Mouse (Mus musculus) limb, embryonic 13.5 days (tissue): ENCODE data around the gene Mboat7. TPM values are rescaled to one million over a fixed set of nuclear protein-coding genes. Genes with fewer than 3 reads are reported as not detected.
A peak's percentile ranks its signal among the peaks of the same experiment; 100 is the strongest.
"Not testable (repeated sequence)": the region's sequence is repeated elsewhere in the genome, so short reads cannot be mapped to it uniquely, and the experiment has no call there.

ENCODE experiments used
- ATAC-seq: fragments of 200-750 bp; cut with Nextera tagmentation; 2 replicates; pipeline ENCODE4 v1.8.0; 2017; ENCODE audit warnings: low read depth, moderate number of reproducible peaks, moderate TSS enrichment; ENCODE audit not compliant: low FRiP score
- H3K27ac ChIP-seq: fragments of 300-500 bp; sonication (generic); 2 replicates; pipeline ENCODE4 v1.5.1; 2015; ENCODE audit warnings: inconsistent platforms, mild to moderate bottlenecking, moderate library complexity
- H3K27me3 ChIP-seq: fragments of 300-500 bp; sonication (generic); 2 replicates; pipeline ENCODE4 v1.6.1; 2015; ENCODE audit warnings: mild to moderate bottlenecking, inconsistent platforms
- H3K36me3 ChIP-seq: fragments of 300-500 bp; sonication (generic); 2 replicates; pipeline ENCODE4 v1.6.1; 2015; ENCODE audit warnings: inconsistent platforms, mild to moderate bottlenecking, moderate library complexity
- H3K4me1 ChIP-seq: fragments of 300-500 bp; sonication (generic); 2 replicates; pipeline ENCODE4 v1.6.1; 2015; ENCODE audit warnings: inconsistent platforms
- H3K4me2 ChIP-seq: fragments of 300-500 bp; sonication (generic); replicated peaks from 2 replicates; pipeline ENCODE4 v1.6.1; 2015; ENCODE audit warnings: inconsistent platforms, mild to moderate bottlenecking, moderate library complexity
- H3K4me3 ChIP-seq: fragments of 300-500 bp; sonication (generic); 2 replicates; pipeline ENCODE4 v1.5.1; 2015; ENCODE audit warnings: moderate library complexity, mild to moderate bottlenecking, inconsistent platforms
- H3K9ac ChIP-seq: fragments of 300-500 bp; sonication (generic); 2 replicates; pipeline ENCODE4 v1.6.1; 2015; ENCODE audit warnings: mild to moderate bottlenecking, inconsistent platforms
- H3K9me3 ChIP-seq: fragments of 300-500 bp; sonication (generic); 2 replicates; pipeline ENCODE4 v1.6.1; 2016; ENCODE audit warnings: inconsistent platforms
- WGBS: fragments of 180-500 bp; shearing (Covaris S2); methylation state at CpG from one replicate; pipeline ENCODE4 v1.1.7; 2015; 5-methylcytosine and 5-hydroxymethylcytosine counted together
- polyA plus RNA-seq: library from polyadenylated mRNA; unstranded; fragments of >200 nt; fragmentation: Nextera tagmentation; extraction: Ambion mirVana; gene quantifications from 2 replicates; pipeline ENCODE4 v1.2.1, GENCODE M21; 2015

Gene Mboat7
- polyA plus RNA-seq, result 64.4 and 67.6 TPM in 2 replicates

DNA sequence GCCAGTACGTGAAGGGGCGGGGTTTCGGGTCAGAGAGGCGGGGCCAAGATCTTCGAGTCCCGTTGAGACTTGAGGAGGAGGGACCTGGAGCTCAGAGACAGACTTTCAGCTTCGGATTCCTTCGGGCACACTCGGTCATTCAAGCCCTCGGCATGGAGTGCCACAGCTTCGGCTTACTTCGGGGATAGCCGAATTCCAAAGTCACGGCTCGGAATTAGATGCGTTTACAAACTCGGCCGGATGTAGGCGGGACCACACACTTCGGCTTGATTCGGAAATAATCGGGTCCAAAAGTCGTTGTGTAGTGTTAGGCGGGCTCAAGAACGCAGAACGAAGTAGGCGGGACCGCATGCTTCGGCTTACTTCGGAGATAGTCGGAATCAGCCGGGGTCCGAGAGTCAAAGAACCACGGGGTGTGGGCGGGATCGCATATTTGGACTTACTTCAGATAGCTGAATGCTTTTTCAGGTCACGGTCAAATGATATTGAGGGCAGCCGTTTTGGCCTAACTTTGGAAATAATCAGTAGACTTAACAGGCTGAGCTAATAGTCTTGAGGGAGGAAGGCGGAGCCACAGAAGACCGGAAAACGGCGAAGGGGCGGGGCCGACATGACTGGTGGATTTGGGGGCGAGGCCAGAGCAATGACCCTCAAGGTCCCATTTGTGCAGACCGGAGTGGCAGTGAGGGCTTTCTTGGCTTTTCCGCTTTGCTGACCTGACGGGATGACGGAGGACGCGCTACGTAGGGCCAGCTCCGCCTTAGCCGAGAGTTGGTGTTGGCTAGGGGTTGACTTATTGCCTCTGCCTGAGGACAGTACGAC is at the start of gene Mboat7:
Gene Mboat7 (minus strand): TSS at position 537 of the 822 bp plus-strand sequence.
- H3K4me1 ChIP-seq, result peaks cover 27% of the 10 kb centered on the region
- peak within 1 kb of the TSS; percentile 84 for H3K4me3 ChIP-seq
- H3K9me3 ChIP-seq, result no peaks in the 10 kb centered on the region
- peak within 1 kb of the TSS; percentile 94 for H3K9ac ChIP-seq
- ATAC-seq, result peak; percentile 91
- peak within 1 kb of the TSS; percentile 97 for H3K27ac ChIP-seq
- WGBS, result under 1% methylated on average over 55 of the region's 55 CpGs
- no peaks in the 10 kb centered on the region for H3K27me3 ChIP-seq
- H3K4me2 ChIP-seq, result peak within 1 kb of the TSS; percentile 84
- H3K36me3 ChIP-seq, result peaks cover 47% of the 10 kb centered on the region

DNA sequence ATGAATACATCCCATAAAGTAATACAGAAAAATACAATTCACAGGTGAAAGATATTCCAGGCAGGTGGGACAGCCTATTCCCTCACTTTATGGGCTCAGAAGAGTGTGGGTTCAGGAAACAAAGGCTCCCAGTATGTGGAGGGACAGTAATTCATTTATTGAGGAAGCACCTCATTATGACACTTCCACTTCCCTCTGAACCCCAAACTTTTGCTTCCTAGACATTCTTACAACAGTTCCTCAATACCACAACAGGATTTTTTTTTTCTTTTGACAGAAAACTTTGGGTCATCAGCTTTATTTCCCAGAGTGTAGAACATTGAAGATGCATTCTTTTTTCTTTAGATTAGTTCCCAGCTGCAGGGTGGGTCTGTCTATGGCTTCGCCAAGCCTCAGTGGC is 39.4 kb upstream of the Mboat7 start:
- not testable (repeated sequence) for ATAC-seq, H3K4me2 ChIP-seq, H3K27me3 ChIP-seq, H3K36me3 ChIP-seq, H3K9ac ChIP-seq, H3K4me3 ChIP-seq, H3K27ac ChIP-seq, H3K4me1 ChIP-seq, H3K9me3 ChIP-seq
- no CpG with 5 or more reads among the region's 1 CpGs for WGBS

DNA sequence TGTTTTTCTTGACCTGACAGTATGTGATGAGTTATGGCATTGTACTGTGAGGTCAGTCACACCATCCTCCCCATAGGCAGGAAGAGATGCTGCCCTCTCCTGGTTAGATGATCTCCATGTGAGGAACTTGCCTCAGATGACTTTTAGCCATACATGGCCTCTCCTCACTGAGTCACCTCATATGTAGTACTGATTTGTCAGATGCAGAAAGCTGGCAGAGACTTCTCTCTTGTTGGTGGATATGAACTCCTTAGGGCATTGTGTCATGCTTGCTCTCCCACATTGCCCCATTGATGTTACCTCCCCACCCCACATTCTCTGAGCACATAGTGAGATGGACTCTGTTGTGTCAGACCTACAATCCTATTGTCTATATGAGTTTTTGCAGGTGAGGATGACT is 32.1 kb upstream of the Mboat7 start:
- H3K4me1 ChIP-seq, result not testable (repeated sequence)

DNA sequence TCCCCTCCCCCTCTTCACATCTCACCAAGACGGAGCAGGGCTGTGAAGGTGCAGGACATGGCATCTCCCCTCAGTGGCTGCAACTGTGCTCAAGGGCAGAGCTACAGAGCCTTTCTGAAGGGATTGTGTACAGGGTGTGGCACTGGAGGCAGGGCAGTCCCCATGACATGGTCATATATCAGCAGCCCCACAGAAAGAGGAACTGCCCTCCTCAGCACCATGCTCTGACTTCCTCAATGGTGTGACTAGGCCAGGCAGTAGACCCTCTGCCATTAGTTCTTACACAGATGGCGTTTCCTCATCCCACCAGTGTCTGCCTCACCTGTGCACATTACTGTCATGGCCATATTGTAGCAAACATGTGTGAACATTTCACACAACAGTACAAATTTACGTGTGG is 26.9 kb upstream of the Mboat7 start, which contains the start of gene Pirb:
Gene Pirb (minus strand): TSS at position 124 of the 400 bp plus-strand sequence.
- H3K27me3 ChIP-seq, H3K27ac ChIP-seq, H3K4me3 ChIP-seq, H3K36me3 ChIP-seq, ATAC-seq, H3K9ac ChIP-seq, H3K9me3 ChIP-seq, H3K4me2 ChIP-seq, H3K4me1 ChIP-seq: not testable (repeated sequence)
- WGBS, result 11% methylated on average over 1 of the region's 3 CpGs

More for the DNA sequence above, 32.1 kb upstream of the Mboat7 start:
- H3K9ac ChIP-seq, ATAC-seq, H3K27ac ChIP-seq, H3K4me3 ChIP-seq, H3K27me3 ChIP-seq, H3K36me3 ChIP-seq, H3K9me3 ChIP-seq, H3K4me2 ChIP-seq: not testable (repeated sequence)

DNA sequence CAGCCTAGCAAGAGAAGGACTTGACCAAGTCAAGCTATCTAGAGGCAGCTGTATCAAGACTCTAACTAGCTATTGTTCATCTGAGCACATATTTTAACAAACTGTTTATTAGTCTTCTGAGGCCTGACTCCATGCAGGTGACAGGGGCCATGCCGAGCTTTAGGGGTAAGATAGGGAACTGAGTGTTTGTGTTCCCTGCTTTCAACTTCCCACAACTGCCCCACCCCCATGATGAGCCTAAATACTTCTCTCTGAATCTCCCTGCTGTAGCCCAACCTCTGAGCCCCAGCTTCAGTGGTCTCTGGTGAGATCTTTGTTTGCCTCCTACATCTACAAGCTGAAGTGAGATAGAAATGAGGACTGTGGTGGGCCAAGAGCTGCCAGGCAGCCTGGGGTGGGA is 21.9 kb upstream of the Mboat7 start:
- Histone ChIP-seq H3K36me3 (no peaks in the 10 kb centered on the region), H3K27ac (no peak overlapping the region), H3K9ac (no peak overlapping the region), H3K4me3 (no peak overlapping the region), H3K9me3 (no peaks in the 10 kb centered on the region), H3K27me3 (no peaks in the 10 kb centered on the region), H3K4me2 (no peak overlapping the region), H3K4me1 (no peaks in the 10 kb centered on the region)
- WGBS, result 56% methylated on average over 1 of the region's 1 CpGs
- no peak for ATAC-seq

DNA sequence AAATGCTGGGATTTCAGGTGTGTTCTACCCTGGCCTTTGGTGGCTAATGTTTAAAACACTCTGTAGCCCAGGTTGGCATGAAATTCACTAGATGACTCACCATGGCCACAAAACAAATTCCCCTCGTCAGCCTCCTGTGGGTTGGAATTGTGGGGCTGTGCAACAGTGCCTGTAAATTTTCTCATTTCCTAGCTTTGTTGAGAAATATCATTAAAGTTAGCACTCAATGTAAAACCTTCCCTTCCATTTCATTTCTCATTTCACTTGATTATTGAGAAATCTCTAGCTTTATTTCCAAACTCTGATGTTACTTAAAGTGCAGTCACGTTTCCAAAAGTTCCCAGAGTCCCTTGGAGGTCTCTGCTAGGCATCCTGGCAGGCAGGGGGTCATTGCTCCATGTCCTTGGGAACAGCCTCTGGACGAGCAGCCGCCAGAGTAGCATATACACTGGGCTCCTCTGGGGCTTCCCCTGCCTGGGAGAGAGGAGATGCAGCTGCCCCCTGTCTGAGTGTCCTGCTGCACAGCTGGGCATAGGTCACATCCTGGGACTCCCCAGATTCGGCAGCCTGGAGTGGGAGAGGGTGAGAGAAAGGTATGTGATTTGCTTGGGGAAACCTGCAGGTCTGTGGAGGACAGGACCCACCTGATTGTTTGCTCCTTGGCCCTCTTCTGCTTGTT is 19.1 kb upstream of the Mboat7 start:
- no peak overlapping the region for H3K4me3 ChIP-seq
- no peak overlapping the region for H3K4me2 ChIP-seq
- no peak for ATAC-seq
- H3K36me3 ChIP-seq, result peaks cover 9% of the 10 kb centered on the region
- no peak overlapping the region for H3K9ac ChIP-seq
- no peak overlapping the region for H3K27ac ChIP-seq
- 34% methylated on average over 5 of the region's 5 CpGs for WGBS
- H3K9me3 ChIP-seq, result no peaks in the 10 kb centered on the region
- H3K27me3 ChIP-seq, result no peaks in the 10 kb centered on the region
- no peaks in the 10 kb centered on the region for H3K4me1 ChIP-seq

DNA sequence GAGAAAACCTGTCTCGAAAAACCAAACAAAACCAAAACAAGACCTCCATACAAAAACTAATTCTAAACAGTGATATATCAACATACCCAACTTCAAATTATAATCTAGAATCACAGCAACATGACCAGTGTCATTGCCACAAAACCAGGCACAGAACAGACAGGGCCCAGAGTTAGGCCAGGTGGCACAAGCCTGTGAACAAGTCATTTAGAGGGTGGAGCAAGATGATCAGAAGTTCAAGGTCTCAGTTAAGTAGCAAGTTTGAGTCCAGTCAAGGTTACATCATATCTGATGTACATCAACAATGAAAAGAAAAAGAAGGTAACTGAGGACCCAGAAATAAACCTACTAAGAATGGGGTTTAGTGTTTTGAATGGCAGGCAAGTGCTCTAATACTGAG is 15.7 kb upstream of the Mboat7 start:
- H3K9ac ChIP-seq, result no peak overlapping the region
- no peak overlapping the region for H3K4me2 ChIP-seq
- H3K4me3 ChIP-seq, result no peak overlapping the region
- no peak for ATAC-seq
- 76% methylated on average over 1 of the region's 1 CpGs for WGBS
- H3K27me3 ChIP-seq, result no peaks in the 10 kb centered on the region
- H3K36me3 ChIP-seq, result peaks cover 30% of the 10 kb centered on the region
- H3K27ac ChIP-seq, result no peak overlapping the region
- peaks cover 14% of the 10 kb centered on the region for H3K4me1 ChIP-seq
- H3K9me3 ChIP-seq, result no peaks in the 10 kb centered on the region

DNA sequence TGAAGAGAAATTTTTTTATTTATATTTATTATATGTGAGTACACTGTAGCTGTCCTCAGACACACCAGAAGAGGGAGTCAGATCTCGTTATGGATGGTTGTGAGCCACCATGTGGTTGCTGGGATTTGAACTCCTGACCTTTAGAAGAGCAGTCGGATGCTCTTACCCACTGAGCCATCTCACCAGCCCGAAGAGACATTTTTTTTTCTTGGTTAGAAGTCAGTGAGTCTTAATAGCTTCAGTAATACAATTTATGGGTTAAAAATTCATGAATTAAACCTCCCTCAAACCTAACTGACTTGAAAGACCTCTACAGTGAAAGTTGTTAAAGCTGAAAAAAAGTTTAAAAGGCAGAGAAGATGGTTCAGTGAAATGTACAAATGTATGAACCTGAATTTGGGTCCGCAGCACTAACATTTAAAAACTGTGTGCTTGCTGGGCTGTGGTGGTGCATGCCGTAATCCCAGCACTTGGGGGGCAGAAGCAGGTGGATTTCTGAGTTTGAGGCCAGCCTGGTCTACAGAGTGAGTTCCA is 15.2 kb upstream of the Mboat7 start:
- peaks cover 14% of the 10 kb centered on the region for H3K4me1 ChIP-seq
- not testable (repeated sequence) for H3K27ac ChIP-seq, H3K9me3 ChIP-seq, H3K4me2 ChIP-seq, ATAC-seq, H3K27me3 ChIP-seq, H3K4me3 ChIP-seq, H3K9ac ChIP-seq
- H3K36me3 ChIP-seq, result peaks cover 30% of the 10 kb centered on the region
- WGBS, result 30% methylated on average over 5 of the region's 5 CpGs

DNA sequence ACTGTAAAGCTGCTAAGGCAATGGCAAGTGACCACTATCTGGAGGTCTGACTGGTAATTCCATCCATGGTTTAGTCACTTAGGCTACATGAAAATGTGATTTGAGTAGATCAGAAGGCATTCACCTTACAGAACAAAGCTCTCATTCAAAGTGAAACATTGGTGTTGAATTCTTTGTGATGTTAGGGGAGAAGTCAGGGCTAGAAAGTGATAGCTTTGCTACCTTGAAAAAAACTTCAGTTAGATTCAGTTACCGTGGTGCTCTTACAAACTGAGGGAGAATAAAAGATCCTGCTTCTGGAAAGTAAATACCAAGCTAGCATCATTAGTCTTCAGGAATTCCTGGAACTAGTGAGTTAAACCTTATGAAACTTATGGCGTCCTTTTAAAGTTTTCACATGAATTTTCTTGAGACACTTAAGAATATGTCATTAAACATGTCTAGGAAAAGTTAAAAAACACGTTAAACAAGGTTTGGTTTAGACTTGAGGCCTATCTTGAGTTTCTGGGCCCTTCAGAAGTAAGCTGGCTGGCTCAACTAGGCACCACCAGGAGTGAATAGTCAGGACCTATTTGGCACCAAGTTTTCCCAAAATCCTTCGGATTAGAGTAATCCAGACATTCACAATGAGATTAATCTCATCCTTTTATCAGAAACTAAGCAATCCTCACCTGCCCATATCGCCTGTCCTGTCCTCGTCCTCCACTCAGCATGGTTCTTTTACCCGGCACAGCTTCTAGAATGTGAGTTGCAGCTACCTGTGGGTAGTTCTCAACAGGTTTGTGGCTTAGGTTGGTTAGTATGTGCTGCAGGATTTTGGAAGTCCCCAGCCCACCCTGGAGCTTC is 14.5 kb upstream of the Mboat7 start:
- Histone ChIP-seq H3K4me1 (peaks cover 14% of the 10 kb centered on the region), H3K36me3 (peaks cover 30% of the 10 kb centered on the region), H3K27ac (no peak overlapping the region), H3K27me3 (no peaks in the 10 kb centered on the region), H3K4me3 (no peak overlapping the region), H3K9me3 (no peaks in the 10 kb centered on the region), H3K4me2 (no peak overlapping the region), H3K9ac (no peak overlapping the region)
- WGBS, result 28% methylated on average over 7 of the region's 7 CpGs
- ATAC-seq, result no peak

DNA sequence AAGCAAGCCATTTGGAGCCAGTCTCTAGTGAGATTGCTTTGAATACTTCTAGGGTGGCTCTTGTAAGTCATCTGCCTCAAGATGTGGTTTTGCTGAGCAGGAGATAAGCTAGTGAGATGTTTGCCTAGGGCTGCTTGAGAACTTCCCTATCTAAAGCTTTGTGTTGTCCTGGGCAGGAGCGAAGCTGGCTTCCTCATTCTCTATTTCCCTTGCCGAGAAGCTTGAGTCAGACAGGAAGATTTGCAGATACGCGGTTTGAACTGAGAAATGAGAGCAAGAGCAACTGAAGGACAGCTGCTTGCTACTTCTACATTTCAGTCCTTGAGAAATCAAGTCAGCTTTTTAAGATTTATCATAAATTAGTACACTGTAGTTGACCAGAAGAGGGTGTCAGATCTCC is 13.7 kb upstream of the Mboat7 start:
- Histone ChIP-seq H3K4me3 (no peak overlapping the region), H3K4me1 (peaks cover 14% of the 10 kb centered on the region), H3K27ac (no peak overlapping the region), H3K27me3 (no peaks in the 10 kb centered on the region), H3K9ac (peak overlapping the region; percentile 39; the same call in 1 of the 2 replicates), H3K4me2 (peak overlapping the region; percentile 96), H3K9me3 (no peaks in the 10 kb centered on the region), H3K36me3 (peaks cover 30% of the 10 kb centered on the region)
- WGBS, result 74% methylated on average over 4 of the region's 4 CpGs
- ATAC-seq, result no peak

DNA sequence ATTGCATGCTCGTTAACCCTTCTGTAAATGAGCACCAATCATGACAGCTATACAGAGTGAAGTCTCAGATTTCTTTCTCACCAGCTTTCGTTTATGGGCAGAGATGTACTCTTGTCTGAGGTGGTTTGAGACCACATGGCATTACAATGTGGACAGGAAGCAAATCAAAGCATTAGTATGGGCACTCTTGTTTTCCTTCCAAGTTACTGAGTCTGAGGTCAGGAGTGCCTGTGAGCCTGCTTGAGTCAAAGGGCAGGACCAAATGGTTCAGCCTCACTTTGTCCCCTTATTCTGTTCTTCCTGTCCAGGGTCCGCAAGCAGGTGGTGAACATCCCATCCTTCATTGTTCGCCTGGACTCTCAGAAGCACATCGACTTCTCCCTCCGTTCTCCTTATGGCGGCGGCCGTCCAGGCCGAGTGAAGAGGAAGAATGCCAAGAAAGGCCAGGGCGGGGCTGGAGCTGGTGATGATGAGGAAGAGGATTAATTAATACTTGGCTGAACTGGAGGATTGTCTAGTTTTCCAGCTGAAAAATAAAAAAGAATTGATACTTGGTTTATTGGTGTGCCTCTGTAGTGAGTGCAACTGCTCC is 13.1 kb upstream of the Mboat7 start:
- Histone ChIP-seq H3K9me3 (no peaks in the 10 kb centered on the region), H3K27me3 (no peaks in the 10 kb centered on the region), H3K4me1 (peaks cover 14% of the 10 kb centered on the region), H3K36me3 (peaks cover 32% of the 10 kb centered on the region), H3K4me2 (peak overlapping the region; percentile 96), H3K4me3 (peak overlapping the region; percentile 86), H3K27ac (peak overlapping the region; percentile 4; the same call in 1 of the 2 replicates), H3K9ac (peak overlapping the region; percentile 93)
- no peak for ATAC-seq
- 60% methylated on average over 11 of the region's 11 CpGs for WGBS
